Mouse (Mus musculus): ENCODE data around the gene Nucks1.

- TF ChIP-seq CTCF (IDR thresholded peaks at IDR 0.05; ENCODE audit: extremely low read depth, insufficient read depth, low read length) (peak; percentile 82), POLR2A (IDR thresholded peaks at IDR 0.05; ENCODE audit: extremely low read depth, insufficient read depth, low read length) (no peak)
Observed at GRCm38 (mm10) chr1:131981378-131982013, 71.2 kb downstream of the Nucks1 start.
